ENCODE assay signal across 27 mouse cellular contexts in the genomic region with DNA sequence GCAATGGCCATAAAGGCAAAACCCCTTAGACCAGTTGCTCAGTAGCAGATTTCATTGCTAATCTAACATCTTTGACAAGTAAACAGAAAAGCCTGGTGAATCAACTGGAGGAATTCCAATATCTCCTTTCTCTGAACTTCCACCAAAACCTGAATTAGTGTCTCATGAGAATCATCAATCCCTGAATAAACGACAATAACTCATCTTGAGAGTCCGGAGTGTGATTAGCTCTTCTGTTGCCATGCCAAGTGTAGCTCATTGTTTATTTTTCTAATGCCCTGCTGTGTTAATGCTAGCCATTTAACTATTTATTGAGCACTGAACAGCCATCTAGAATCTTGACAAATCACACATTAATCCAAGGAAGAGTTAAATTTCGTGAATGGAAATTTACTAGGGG. TPM values are rescaled to one million over a fixed set of nuclear protein-coding genes. Genes with fewer than 3 reads are reported as not detected.
DNase-seq lines count a peak whose midpoint lies in the region; ATAC-seq and TF ChIP-seq lines count a peak whose summit lies in the region.
"Had no signal": no experiment of that assay in that cellular context is flagged by ENCODE, and none has a peak within 500 bp of the region (broad histone marks: within the 10 kb centered on the region; RNA-seq: fewer than 3 reads in every experiment).

No protein-coding gene starts in this region.

- TF ChIP-seq CTCF in kidney, adult 2 months (conservative IDR thresholded peaks at IDR 0.05; ENCODE audit: insufficient read depth, insufficient read length, low read depth, low read length): no peak

- TF ChIP-seq POLR2A in kidney, adult 2 months (IDR thresholded peaks at IDR 0.05; ENCODE audit: low read depth, low read length): no peak

- H3K9me3 ChIP-seq in lung, embryonic 16.5 days (ENCODE audit: control insufficient read depth, low read length): no peaks in the 10 kb centered on the region
- H3K9me3 ChIP-seq: embryonic facial prominence, embryonic 12.5 days; embryonic facial prominence, embryonic 15.5 days; heart, embryonic 10.5 days; heart, embryonic 13.5 days had no signal

- peak; percentile 24 for DNase-seq in kidney, adult 2 months
- DNase-seq in kidney, adult 9 months: no peak
- no peak for DNase-seq in lung, adult 18-20 months
- peak; percentile 50 for DNase-seq in embryo, embryonic 10.5 days (ENCODE audit: low spot score)
- peak; percentile 62 for DNase-seq in mesoderm, embryonic 11.5 days (ENCODE audit: low read depth, low spot score)
- no peak for DNase-seq in layer of hippocampus, postnatal 25 days (ENCODE audit: extremely low spot score in 1 of 2, low spot score in 1 of 2)
- DNase-seq: adrenal gland, adult 8-10 months; adrenal gland, postnatal 25 days; cerebellum, adult 18-20 months; cerebellum, adult 9-10 months; cerebellum, postnatal 14 days; forebrain, postnatal 0 days; gastrocnemius, postnatal 25 days; heart, adult 2 months; heart, postnatal 14 days; heart, postnatal 4 days had no signal

- no peak overlapping the region for H3K4me3 ChIP-seq in kidney, adult 2 months (ENCODE audit: insufficient read depth, low read depth, low read length)
- no peak overlapping the region for H3K4me3 ChIP-seq in lung, embryonic 16.5 days (ENCODE audit: low read length)
- H3K4me3 ChIP-seq: embryonic facial prominence, embryonic 12.5 days; embryonic facial prominence, embryonic 15.5 days; heart, adult 2 months; heart, embryonic 10.5 days; heart, embryonic 13.5 days had no signal

- no peaks in the 10 kb centered on the region for H3K27me3 ChIP-seq in kidney, adult 2 months (replicated peaks; ENCODE audit: control insufficient read depth, insufficient read depth, low read length)
- H3K27me3 ChIP-seq in lung, embryonic 16.5 days (ENCODE audit: control insufficient read depth, insufficient read depth, low read depth, low read length): no peaks in the 10 kb centered on the region
- H3K27me3 ChIP-seq: embryonic facial prominence, embryonic 12.5 days; embryonic facial prominence, embryonic 15.5 days; heart, embryonic 13.5 days had no signal

- H3K4me1 ChIP-seq in kidney, adult 2 months (ENCODE audit: control insufficient read depth, insufficient read depth, low read length): no peaks in the 10 kb centered on the region
- H3K4me1 ChIP-seq in lung, embryonic 16.5 days (replicated peaks; ENCODE audit: control insufficient read depth, insufficient read depth, low read length): no peaks in the 10 kb centered on the region
- H3K4me1 ChIP-seq: embryonic facial prominence, embryonic 12.5 days; embryonic facial prominence, embryonic 15.5 days; heart, embryonic 10.5 days; heart, embryonic 13.5 days had no signal

- H3K27ac ChIP-seq in kidney, adult 2 months (ENCODE audit: insufficient read depth, low read depth, low read length): no peak overlapping the region
- no peak overlapping the region for H3K27ac ChIP-seq in lung, embryonic 16.5 days (ENCODE audit: low read length)
- H3K27ac ChIP-seq: embryonic facial prominence, embryonic 12.5 days; embryonic facial prominence, embryonic 15.5 days; heart, adult 2 months; heart, embryonic 10.5 days; heart, embryonic 13.5 days; hindbrain, embryonic 14.5 days; hindbrain, postnatal 0 days had no signal

- no peak overlapping the region for H3K9ac ChIP-seq in lung, embryonic 16.5 days (ENCODE audit: low read length)
- H3K9ac ChIP-seq: embryonic facial prominence, embryonic 12.5 days; embryonic facial prominence, embryonic 15.5 days; forebrain, postnatal 0 days; heart, embryonic 13.5 days; hindbrain, embryonic 14.5 days had no signal

- WGBS in kidney, adult 2 months: 29% methylated on average over 3 of the region's 3 CpGs
- 18% methylated on average over 3 of the region's 3 CpGs for WGBS in lung, embryonic 16.5 days

- no peaks in the 10 kb centered on the region for H3K36me3 ChIP-seq in kidney, adult 2 months (ENCODE audit: control insufficient read depth, insufficient read depth, low read length)
- H3K36me3 ChIP-seq in lung, embryonic 16.5 days (ENCODE audit: control insufficient read depth, insufficient read depth, low read length): no peaks in the 10 kb centered on the region
- H3K36me3 ChIP-seq: embryonic facial prominence, embryonic 12.5 days; embryonic facial prominence, embryonic 15.5 days; heart, embryonic 10.5 days; heart, embryonic 13.5 days had no signal

- no peak overlapping the region for H3K4me2 ChIP-seq in lung, embryonic 16.5 days (ENCODE audit: low read depth, low read length)
- H3K4me2 ChIP-seq: embryonic facial prominence, embryonic 12.5 days; embryonic facial prominence, embryonic 15.5 days; heart, embryonic 13.5 days; hindbrain, embryonic 14.5 days had no signal

- ATAC-seq in lung, embryonic 16.5 days (ENCODE audit: low read depth): 0 out of 2 replicates have a peak, but pooled peaks have one; percentile 23
- no peak for ATAC-seq in CD4-positive, CD25-positive, alpha-beta regulatory T cell, adult 4 months
- ATAC-seq: activated CD4-positive, CD25-positive, alpha-beta regulatory T cell, adult 4 months; forebrain, embryonic 14.5 days; forebrain, postnatal 0 days; hindbrain, postnatal 0 days had no signal

RNA-seq across cellular contexts. Expression of a gene that starts 35.7 kb away (rescaled TPM):
- polyA plus RNA-seq in kidney, adult 2 months (2012; rRNA removed): 0.88 and 1.0 TPM in 2 replicates
- polyA plus RNA-seq in lung, embryonic 16.5 days (2015; fragmentation: Nextera tagmentation; extraction: Ambion mirVana): 44.6 and 46.4 TPM in 2 replicates
- polyA plus RNA-seq in CD4-positive, CD25-positive, alpha-beta regulatory T cell, adult 4 months (2017; shearing (Covaris generic)): not detected
- not detected for total RNA-seq in layer of hippocampus, postnatal 25 days (2021)
- total RNA-seq: granulocyte monocyte progenitor cell, adult 5-6 weeks had no signal
- polyA plus RNA-seq: activated CD4-positive, CD25-positive, alpha-beta regulatory T cell, adult 4 months had no signal

Comparison
In these comparisons a context has a peak if more than half of its experiments do, and no peak if none do; other contexts are left out.
1. DNase-seq: peak in kidney, adult 2 months (single experiment), embryo, embryonic 10.5 days (single experiment) and mesoderm, embryonic 11.5 days (single experiment); none in kidney, adult 9 months (single experiment), lung, adult 18-20 months (0 of 2) and layer of hippocampus, postnatal 25 days (0 of 2).
2. RNA of a gene that starts 35.7 kb away (polyA plus RNA-seq): 44.6 to 46.4 TPM in lung, embryonic 16.5 days; 0.88 to 1.0 TPM in kidney, adult 2 months and not detected in CD4-positive, CD25-positive, alpha-beta regulatory T cell, adult 4 months; every median in the first group is over 10 times any median in the second.